Mouse (Mus musculus) limb, embryonic 10.5 days (tissue): Measurements from ENCODE around the gene Tmem178. TPM values are rescaled to one million over a fixed set of nuclear protein-coding genes. Genes with fewer than 3 reads are reported as not detected.

Experiments used
- DNase-seq: peaks from one replicate; pipeline ENCODE4 v3.0.0-alpha.2; 2017; ENCODE audit warnings: low spot score
- H3K27ac ChIP-seq: fragments of 300-500 bp; sonication (generic); 2 replicates; pipeline ENCODE4 v1.5.1; 2016; ENCODE audit warnings: mild to moderate bottlenecking
- H3K27me3 ChIP-seq: fragments of 300-500 bp; sonication (generic); 2 replicates; pipeline ENCODE4 v1.6.1; 2016; ENCODE audit warnings: low read depth, mild to moderate bottlenecking; ENCODE audit not compliant: poor library complexity, severe bottlenecking
- H3K36me3 ChIP-seq: fragments of 300-500 bp; sonication (generic); 2 replicates; pipeline ENCODE4 v1.6.1; 2016; ENCODE audit warnings: mild to moderate bottlenecking, moderate library complexity
- H3K4me1 ChIP-seq: fragments of 300-500 bp; sonication (generic); 2 replicates; pipeline ENCODE4 v1.6.1; 2016
- H3K4me3 ChIP-seq: fragments of 300-500 bp; sonication (generic); 2 replicates; pipeline ENCODE4 v1.5.1; 2016; ENCODE audit warnings: mild to moderate bottlenecking, moderate library complexity
- H3K9me3 ChIP-seq: fragments of 300-500 bp; sonication (generic); replicated peaks from 2 replicates; pipeline ENCODE4 v1.6.1; 2016; ENCODE audit warnings: mild to moderate bottlenecking
- WGBS: fragments of 180-500 bp; shearing (Covaris S2); methylation state at CpG from one replicate; pipeline ENCODE4 v1.1.7; 2016; 5-methylcytosine and 5-hydroxymethylcytosine counted together
- polyA plus RNA-seq: library from polyadenylated mRNA; unstranded; fragments of >200 nt; fragmentation: Nextera tagmentation; extraction: Ambion mirVana; gene quantifications from 2 replicates; pipeline ENCODE4 v1.2.1, GENCODE M21; 2016

The Tmem178 gene
- polyA plus RNA-seq, 1 experiment from 2014 or later = 5.5 TPM

GRCm38 (mm10) chr17:80949895-80950294 lies 5.5 kb downstream of the Tmem178 start:
- 90% methylated on average over 10 of the region's 10 CpGs for WGBS
- Histone ChIP-seq H3K36me3 (no peaks in the 10 kb centered on the region), H3K9me3 (no peaks in the 10 kb centered on the region), H3K4me1 (0 out of 2 replicates have a peak, but pooled peaks cover 4% of the 10 kb centered on the region), H3K27ac (no peak overlapping the region), H3K4me3 (no peak overlapping the region), H3K27me3 (peaks cover 30% of the 10 kb centered on the region)
- DNase-seq = no peak

GRCm38 (mm10) chr17:80952305-80952704 lies 7.9 kb downstream of the Tmem178 start:
- no peak for DNase-seq
- Histone ChIP-seq H3K27me3 (peaks cover 9% of the 10 kb centered on the region), H3K27ac (no peak overlapping the region), H3K36me3 (no peaks in the 10 kb centered on the region), H3K4me3 (no peak overlapping the region), H3K4me1 (peaks cover 14% of the 10 kb centered on the region; the same call in 1 of the 2 replicates), H3K9me3 (no peaks in the 10 kb centered on the region)
- WGBS = 82% methylated on average over 7 of the region's 7 CpGs

- H3K9me3 ChIP-seq = no peaks in the 10 kb centered on the region
- no peaks in the 10 kb centered on the region for H3K36me3 ChIP-seq
- WGBS = 75% methylated on average over 7 of the region's 7 CpGs
- H3K27ac ChIP-seq = no peak overlapping the region
- peaks cover 14% of the 10 kb centered on the region; the same call in 1 of the 2 replicates for H3K4me1 ChIP-seq
- DNase-seq = no peak
- no peaks in the 10 kb centered on the region for H3K27me3 ChIP-seq
- no peak overlapping the region for H3K4me3 ChIP-seq
These were observed 11.0 kb downstream of the Tmem178 start for GRCm38 (mm10) chr17:80955415-80955814.

DNA sequence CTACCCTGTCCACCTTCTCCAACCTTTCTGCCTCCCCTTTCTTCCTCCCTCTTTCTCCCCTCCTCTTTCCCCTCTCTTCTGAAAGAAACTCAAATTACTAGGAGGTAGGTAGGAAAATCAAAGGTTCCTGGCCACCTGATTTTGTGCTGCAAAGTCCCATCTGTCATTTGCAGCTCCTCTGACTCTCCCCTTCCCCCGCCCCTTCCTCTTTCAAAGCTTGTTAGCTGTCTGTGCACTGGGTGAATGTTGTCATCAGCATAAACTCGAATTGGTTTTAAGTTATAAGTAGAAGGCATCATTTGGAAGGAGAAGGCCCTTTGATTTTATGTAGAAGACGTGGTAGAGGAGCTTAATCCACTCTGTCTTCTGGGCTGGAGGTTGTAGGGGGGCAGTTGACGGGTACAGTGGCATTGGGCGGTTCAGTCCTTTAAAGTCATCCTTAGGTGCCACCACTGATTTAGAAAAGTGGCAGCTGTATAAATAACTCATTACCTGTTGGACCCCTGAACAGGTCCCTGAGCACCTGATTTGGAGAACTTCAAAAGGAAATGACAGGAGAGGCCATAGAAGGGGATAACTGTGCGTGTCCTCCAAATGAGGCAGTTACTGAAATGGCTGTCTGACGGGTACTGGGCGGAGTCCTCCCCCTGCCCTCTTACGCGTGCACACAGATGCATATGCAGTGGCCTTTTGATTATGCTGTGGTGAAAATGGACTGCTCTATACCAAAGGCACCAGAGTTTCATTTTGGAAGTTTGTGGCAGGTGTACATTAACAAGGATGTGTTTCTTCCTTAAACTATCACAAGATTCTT lies 11.8 kb downstream of the Tmem178 start:
- Histone ChIP-seq H3K4me3 (no peak overlapping the region), H3K4me1 (peaks cover 14% of the 10 kb centered on the region; the same call in 1 of the 2 replicates), H3K27ac (no peak overlapping the region), H3K9me3 (no peaks in the 10 kb centered on the region), H3K36me3 (no peaks in the 10 kb centered on the region), H3K27me3 (no peaks in the 10 kb centered on the region)
- no peak for DNase-seq
- WGBS = 83% methylated on average over 10 of the region's 10 CpGs

- Histone ChIP-seq H3K27ac (no peak overlapping the region), H3K4me1 (peaks cover 13% of the 10 kb centered on the region; the same call in 1 of the 2 replicates), H3K36me3 (no peaks in the 10 kb centered on the region), H3K9me3 (no peaks in the 10 kb centered on the region), H3K27me3 (no peaks in the 10 kb centered on the region), H3K4me3 (no peak overlapping the region)
- no peak for DNase-seq
- WGBS = 89% methylated on average over 6 of the region's 6 CpGs
These were observed 13.9 kb downstream of the Tmem178 start for GRCm38 (mm10) chr17:80958332-80958731.

DNA sequence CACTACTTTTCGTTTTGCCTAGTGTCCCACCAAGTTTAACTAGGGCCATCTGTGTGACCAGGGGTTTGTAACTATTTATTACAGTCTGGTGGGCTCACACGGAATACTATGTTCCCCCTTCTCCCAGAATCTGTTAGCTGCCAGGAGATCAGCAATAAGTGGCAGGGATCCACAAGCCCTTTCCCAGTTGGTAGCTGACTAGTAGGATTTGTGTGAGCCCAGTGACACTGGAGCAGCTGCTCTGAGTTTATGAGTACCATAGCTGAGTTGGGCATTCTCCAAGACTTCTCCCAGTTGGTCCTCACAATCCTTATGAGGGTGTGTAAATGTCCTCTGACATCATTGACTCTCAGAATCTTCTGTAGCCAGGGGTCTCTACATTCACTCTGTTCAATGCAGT lies 15.4 kb downstream of the Tmem178 start:
- no peak for DNase-seq
- Histone ChIP-seq H3K27me3 (no peaks in the 10 kb centered on the region), H3K4me3 (no peak overlapping the region), H3K9me3 (no peaks in the 10 kb centered on the region), H3K27ac (no peak overlapping the region), H3K4me1 (peaks cover 13% of the 10 kb centered on the region; the same call in 1 of the 2 replicates), H3K36me3 (no peaks in the 10 kb centered on the region)
- 59% methylated on average over 2 of the region's 2 CpGs for whole genome bisulfite sequencing

DNA sequence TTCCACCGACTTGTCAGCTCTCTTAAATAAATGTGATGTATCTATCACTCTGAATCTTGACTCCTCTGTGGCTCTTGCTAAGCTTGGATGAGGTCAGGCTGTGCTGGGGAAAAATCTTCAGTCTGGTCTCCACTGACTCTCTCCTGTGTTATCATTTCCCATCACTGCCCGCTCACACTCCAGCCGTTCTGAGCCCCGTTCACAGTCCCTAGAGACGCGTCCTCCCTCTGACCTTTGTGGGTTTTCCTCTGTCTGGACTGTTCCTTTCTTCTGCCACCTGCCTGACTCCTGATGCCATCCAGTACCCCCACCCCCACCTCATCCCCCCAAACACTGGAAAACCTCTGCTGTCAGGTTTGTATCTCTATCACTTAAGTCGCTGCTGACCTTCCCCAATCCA lies 23.0 kb downstream of the Tmem178 start:
- H3K27ac ChIP-seq = no peak overlapping the region
- 47% methylated on average over 7 of the region's 7 CpGs for WGBS
- H3K9me3 ChIP-seq = no peaks in the 10 kb centered on the region
- DNase-seq = no peak
- H3K4me1 ChIP-seq = peaks cover 27% of the 10 kb centered on the region
- H3K36me3 ChIP-seq = no peaks in the 10 kb centered on the region
- no peak overlapping the region for H3K4me3 ChIP-seq
- no peaks in the 10 kb centered on the region for H3K27me3 ChIP-seq

GRCm38 (mm10) chr17:80969643-80970619 lies 25.5 kb downstream of the Tmem178 start:
- no peaks in the 10 kb centered on the region for H3K36me3 ChIP-seq
- peak overlapping the region; percentile 28; the same call in 1 of the 2 replicates for H3K27ac ChIP-seq
- H3K9me3 ChIP-seq = no peaks in the 10 kb centered on the region
- no peak overlapping the region for H3K4me3 ChIP-seq
- DNase-seq = peak; percentile 63
- H3K4me1 ChIP-seq = peaks cover 32% of the 10 kb centered on the region
- H3K27me3 ChIP-seq = no peaks in the 10 kb centered on the region
- 55% methylated on average over 18 of the region's 18 CpGs for WGBS

- H3K9me3 ChIP-seq = no peaks in the 10 kb centered on the region
- WGBS = 70% methylated on average over 10 of the region's 10 CpGs
- H3K4me1 ChIP-seq = peaks cover 32% of the 10 kb centered on the region
- H3K27ac ChIP-seq = no peak overlapping the region
- H3K4me3 ChIP-seq = no peak overlapping the region
- no peaks in the 10 kb centered on the region for H3K36me3 ChIP-seq
- DNase-seq = no peak
- H3K27me3 ChIP-seq = no peaks in the 10 kb centered on the region
These were observed 26.3 kb downstream of the Tmem178 start for GRCm38 (mm10) chr17:80970716-80971115.

- Histone ChIP-seq H3K9me3 (no peaks in the 10 kb centered on the region), H3K27me3 (no peaks in the 10 kb centered on the region), H3K27ac (no peak overlapping the region), H3K36me3 (no peaks in the 10 kb centered on the region), H3K4me1 (peaks cover 29% of the 10 kb centered on the region), H3K4me3 (no peak overlapping the region)
- 90% methylated on average over 7 of the region's 7 CpGs for WGBS
- DNase-seq = no peak
These were observed 28.5 kb downstream of the Tmem178 start for GRCm38 (mm10) chr17:80972891-80973290.

DNA sequence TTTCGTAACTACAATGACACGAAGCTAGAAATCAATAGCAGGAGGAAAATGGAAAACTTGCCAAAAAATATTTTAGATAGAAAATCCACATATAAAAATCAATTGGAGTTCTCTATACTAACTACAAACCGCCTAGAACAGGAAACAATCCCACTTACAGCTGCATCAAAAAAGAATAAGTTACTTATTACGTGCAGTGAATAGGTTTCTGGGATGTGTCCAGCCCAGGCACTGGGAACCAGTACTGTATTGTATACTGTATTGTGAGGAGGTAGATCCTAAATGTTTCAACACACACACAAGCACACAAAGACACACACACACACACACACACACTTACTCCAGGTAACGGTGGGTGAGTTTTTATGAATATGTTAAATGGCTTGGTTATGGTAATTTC lies 32.8 kb downstream of the Tmem178 start:
- Histone ChIP-seq H3K27me3 (no peaks in the 10 kb centered on the region), H3K4me3 (no peak overlapping the region), H3K27ac (no peak overlapping the region), H3K36me3 (no peaks in the 10 kb centered on the region), H3K9me3 (no peaks in the 10 kb centered on the region), H3K4me1 (peaks cover 13% of the 10 kb centered on the region)
- 94% methylated on average over 5 of the region's 5 CpGs for WGBS
- no peak for DNase-seq

DNA sequence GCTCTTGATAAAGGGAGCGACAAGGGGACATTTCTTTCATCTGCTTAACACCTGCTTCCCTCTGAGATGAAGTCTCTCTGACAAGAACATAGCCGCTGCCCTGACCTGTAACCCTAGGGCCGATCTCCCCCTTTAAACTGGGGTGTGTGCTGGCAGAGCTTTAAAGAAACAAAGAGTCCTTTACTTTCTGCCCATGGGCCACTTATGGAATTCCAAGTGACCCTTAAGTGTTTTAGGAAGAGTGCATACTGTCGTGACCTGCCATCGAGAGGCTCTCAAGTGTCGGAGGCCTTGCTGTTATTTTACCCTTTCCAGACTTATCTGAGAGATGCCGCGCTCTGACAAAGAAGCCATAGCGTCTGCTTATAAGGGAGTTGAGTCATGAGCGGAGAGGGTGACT lies 35.7 kb downstream of the Tmem178 start:
- 68% methylated on average over 10 of the region's 10 CpGs for WGBS
- H3K36me3 ChIP-seq = no peaks in the 10 kb centered on the region
- no peaks in the 10 kb centered on the region for H3K9me3 ChIP-seq
- H3K27ac ChIP-seq = no peak overlapping the region
- peaks cover 13% of the 10 kb centered on the region for H3K4me1 ChIP-seq
- no peaks in the 10 kb centered on the region for H3K27me3 ChIP-seq
- H3K4me3 ChIP-seq = no peak overlapping the region
- DNase-seq = no peak
